Mouse (Mus musculus) layer of hippocampus, adult 8-10 months (tissue): ENCODE data around the gene 2410004B18Rik. TPM values are rescaled to one million over a fixed set of nuclear protein-coding genes. Genes with fewer than 3 reads are reported as not detected.
"Not testable (repeated sequence)": the region's sequence is repeated elsewhere in the genome, so short reads cannot be mapped to it uniquely, and the experiment has no call there.

Experiments
- DNase-seq, 2 experiments: peaks; one replicate each; pipeline ENCODE4 v3.0.0; 2022; ENCODE audit warnings: low spot score in 2 of 2
- total RNA-seq, 4 experiments: library from RNA; stranded (reverse); gene quantifications; 2 replicates each; pipeline ENCODE4 v1.2.4; 2022

Gene 2410004B18Rik
- total RNA-seq, 4 experiments from 2014 or later: 31.8 to 38.5 (median 33.2) TPM

DNA sequence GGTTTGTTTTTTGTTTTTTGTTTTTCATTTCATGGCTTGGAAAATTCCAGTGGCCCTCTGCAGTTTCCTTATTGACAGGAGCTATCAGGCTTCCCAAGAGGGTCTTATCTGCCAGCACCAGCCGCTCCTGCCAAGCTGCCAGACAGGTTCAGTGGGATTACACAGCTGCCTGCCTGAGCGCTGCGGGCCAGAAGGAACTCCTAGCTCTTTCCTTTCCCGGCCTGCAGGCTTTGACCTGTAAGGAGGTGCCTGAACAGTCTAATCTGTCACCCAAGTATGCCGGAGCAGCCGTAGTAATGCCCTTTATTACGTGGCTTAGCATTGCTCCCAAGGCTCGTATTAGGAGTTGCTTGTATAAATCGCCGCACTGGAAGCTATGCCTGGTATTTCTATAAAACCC lies 26.7 kb downstream of the 2410004B18Rik start:
- no peak for DNase-seq

DNA sequence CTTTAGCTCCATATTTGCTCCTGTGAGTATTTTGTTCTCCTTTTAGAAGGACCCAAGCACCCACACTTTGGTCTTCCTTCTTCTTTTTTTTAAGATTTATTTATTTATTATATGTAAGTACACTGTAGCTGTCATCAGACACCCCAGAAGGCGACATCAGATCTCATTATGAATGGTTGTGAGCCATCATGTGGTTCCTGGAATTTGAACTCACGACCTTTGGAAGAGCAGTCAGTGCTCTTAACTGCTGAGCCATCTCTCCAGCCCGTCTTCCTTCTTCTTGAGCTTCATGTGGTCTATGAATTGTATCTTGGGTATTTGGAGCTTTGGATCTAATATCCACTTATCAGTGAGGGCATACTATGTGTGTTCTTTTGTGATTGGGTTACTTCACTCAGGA lies 27.8 kb downstream of the 2410004B18Rik start:
- DNase-seq: not testable (repeated sequence)

DNA sequence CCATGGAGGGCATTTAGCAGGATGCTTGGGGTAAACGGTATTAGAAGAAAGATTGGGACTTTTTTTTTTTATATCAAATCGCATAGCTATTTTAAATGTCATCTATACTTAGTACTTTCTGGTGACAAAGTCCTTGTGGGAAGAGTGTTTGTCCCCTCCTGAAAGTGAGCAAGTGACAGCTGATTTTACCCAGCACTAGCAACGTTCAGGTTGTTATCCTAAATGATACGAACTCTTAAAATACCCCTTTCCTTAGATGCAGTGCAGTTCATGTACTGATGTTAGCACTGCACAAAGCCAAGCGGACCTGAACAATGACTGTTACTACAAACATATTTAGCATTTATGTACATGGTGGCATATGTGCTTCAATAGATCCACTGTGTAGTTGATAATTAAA lies 29.0 kb downstream of the 2410004B18Rik start:
- DNase-seq: no peak

DNA sequence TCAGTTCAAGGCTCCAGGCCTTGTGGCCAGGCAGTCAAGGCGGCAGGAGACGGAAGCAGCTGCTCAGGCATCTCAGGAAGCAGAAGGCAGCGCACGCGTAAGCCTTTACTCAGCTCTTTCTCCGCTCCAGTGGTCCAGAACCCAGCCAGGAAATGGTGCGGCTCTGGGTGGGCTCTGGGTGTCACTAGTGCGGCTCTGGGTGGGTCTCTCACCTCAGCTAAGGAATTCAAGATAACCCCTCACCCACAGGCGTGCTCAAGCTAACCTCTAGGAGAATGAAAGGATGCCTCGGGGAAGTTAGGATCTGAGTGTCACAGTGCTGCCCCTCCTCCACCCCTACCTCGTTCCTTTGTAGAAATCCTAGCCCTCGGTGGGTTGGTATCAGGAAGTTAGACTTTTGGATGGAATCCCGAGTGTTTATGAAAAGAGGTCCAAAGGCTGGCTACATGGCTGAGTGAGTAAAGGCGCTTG lies 31.3 kb downstream of the 2410004B18Rik start:
- no peak for DNase-seq

DNA sequence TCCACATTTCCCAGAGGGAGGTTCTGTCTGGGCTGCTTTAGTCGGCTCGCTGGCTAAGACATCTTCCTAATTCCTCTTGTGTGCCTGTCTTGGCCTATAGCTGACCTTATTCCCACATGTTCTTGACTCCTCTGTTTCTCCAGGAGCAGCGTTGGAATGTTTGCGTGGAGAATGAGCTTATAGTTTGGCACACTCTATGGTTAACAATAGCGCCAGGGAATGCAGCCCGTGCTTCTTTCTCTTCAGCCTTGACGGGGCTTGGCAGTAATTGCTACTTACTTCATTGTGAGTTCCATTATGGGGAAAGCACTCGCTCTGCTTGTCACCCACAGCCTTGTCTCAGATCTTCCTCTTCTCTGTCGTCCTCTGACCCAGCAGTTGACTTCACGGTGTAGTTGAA lies 33.7 kb downstream of the 2410004B18Rik start:
- no peak for DNase-seq

DNA sequence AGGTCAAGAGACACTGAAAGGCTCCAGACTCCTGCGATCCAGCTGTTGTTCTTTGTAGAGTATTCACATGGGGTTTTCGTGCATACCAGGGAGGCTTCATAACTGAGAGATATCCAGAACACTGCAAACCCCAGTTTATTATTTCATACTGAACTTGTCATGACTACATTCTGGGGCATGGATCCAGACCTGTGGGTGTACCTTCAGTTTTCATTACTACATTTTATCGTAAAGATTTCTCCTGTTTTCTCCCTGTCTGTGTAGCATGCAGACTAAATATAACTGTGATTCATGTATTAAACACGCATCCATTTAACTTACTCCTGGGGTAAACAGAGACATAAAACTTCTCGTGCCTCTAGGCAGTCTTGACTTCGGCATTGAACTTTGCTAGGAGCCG lies 37.2 kb downstream of the 2410004B18Rik start:
- DNase-seq: no peak

DNA sequence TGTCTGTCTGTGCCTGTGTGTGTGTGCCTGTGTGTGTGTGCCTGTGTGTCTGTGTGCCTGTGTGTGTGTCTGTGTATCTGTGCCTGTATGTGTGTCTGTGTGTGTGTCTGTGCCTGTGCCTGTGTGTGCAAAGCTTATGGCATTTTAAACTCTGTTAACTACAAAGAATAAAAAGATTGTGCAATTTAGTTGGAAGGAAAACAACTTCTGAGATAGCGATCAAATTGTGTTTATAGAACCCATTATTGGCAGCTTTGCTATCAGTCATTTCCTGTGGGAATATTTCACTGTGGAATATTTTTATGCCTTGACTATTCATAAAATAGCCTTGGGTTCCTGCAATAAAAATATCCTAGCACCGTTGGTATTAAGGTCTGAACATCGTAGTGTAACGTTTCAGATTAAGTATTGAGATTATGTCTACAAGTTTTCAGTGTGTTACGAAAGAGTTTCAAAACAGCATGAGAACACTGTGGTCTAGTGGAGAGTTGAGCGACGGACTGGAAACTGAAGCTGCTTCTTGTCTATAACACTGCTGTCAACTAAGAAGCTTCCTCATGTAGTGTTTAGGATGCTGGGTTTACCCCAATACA lies 47.6 kb downstream of the 2410004B18Rik start:
- DNase-seq: no peak

DNA sequence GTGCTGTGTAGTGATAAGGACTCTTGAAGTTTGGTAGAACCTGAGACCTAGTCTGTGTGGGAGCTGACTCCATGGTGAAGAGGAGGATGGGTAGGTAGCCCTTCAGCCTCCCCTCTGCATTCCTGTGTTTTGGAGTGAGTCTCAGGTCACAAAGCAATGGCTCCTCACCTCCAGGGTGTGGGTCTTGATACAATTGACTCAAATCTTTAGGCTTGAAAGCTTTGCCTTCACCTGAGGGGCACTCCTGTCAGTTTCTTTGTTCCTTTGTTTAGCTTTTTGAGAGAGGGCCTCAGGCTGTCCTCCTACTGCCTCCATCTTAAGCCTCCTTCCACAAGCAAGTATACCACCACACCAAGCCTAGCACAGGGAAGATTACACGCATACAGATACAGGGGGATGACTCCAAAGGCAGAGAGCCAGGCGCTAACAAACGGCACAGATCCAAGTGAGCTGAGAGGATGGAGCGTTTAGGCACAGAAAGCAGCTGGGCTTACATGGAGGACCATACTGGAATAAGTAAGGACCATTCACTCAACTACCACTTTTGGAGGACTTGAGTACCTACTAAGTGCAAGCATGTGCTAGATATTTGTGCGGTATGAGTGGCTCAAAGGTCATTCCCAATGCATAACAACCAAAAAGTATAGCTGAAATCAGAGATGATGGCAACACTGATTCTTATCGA lies 48.6 kb downstream of the 2410004B18Rik start:
- no peak for DNase-seq

DNA sequence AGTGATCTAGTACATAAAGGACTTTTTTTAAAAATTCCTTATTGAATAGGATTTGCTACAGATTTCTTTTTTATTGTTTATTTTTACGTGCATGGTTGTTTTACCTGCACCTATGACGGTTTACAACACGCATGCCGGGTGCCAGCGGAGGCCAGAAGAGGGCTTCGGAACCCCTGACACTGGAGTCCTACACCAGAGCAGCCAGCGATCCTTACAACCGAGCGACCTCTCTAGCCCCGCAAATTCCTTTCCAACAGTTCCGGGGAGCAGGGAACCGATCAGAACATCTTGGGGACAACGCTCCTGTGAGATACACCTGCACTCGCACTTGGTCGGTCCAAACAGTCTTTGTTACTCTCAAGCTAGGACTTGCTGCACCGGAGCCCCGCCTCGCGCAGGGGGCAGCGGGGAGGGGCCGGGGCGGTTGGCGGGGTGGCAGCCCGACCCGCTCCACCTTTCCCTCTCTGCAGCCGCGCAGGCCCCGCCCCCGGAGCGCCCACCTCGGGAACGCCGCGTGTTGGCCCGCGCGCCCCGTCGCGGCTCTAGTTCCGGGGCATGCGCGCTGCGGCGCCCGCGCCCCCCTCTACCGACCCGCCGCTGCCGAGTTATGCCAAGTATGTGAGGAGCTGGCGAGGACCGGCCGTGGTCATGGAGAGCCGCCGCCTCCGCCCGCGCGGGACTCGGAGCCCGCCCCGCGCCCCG lies 49.6 kb downstream of the 2410004B18Rik start, which contains the start of gene Syde2:
Gene Syde2 (plus strand): TSS at position 603 of the 702 bp plus-strand sequence.
- peak; percentile 32 to 44 for DNase-seq

DNA sequence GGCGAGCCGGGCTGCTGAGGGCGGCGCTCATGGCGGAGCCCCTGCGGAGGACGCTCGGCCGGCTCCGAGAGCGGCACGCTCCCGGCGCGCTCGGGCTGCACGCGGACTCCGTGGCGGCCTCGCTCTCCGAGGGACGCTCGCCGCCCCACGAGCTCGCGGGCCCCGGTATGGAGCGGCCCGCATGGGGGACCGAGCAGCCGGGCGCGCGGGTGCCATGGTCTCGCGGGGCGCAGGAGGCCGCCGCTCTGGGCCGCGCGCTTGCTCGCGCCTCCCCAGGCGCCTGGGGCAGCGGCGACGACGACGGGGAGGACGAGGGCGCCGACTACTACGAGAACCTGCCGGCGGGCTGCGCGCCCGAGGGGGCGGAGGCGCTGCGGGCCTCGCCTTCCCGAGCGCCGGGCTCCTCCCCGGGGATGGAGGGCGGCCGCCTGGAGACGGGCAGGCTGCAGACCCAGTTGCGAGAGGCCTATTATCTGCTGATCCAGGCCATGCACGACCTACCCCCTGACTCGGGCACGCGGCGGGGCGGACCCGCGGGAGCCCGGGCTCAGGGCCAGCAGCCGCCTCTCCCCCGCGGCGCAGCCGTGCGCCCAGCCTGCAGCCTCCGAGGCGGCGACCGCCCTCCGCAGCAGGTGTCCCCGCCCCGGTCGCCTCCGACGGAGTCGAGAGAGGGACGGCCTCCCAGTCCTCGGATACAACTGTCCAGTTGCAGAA lies 50.3 kb downstream of the 2410004B18Rik start:
- peak; percentile 42 to 45 for DNase-seq

DNA sequence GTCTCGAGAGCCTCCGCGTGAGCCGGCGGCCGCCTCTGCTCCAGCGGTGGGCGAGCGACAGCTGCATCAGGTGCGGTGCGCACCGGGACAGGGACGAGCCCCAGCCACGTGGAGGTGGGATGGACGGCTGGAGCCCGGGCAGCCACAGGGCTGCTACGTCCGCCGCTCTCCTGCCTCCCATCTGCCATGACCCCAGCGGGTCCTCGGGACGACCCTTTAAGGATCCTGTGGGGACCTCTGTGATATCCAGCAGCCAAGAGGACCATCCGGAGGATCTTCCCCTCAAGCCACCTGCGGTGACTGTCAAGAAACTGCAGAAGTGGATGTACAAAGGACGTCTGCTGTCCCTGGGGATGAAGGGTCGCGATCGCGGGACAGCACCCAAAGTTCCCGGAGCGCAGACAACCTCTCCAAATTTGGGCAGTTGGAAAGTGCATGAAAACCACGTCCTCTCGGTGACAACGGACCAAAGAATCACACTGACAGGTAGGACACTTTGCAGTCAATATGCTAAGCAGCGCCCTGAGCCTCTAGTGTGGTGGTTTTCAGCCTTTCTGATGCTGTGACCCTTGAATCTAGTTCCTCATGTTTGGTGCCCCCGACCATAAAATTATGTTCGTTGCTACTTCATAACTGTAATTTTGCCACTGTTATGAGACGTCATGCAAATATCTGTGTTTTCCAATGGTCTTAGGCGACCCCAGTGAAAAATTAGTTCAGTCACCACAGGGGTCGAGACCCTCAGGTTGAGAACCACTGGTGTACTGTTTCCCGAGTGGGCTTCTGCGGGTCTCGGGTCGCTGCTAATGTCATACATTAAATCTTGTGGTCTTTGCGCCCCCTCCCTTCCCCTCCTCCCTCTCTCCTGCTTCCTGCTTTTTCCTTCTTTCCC lies 51.1 kb downstream of the 2410004B18Rik start:
- DNase-seq: no peak

DNA sequence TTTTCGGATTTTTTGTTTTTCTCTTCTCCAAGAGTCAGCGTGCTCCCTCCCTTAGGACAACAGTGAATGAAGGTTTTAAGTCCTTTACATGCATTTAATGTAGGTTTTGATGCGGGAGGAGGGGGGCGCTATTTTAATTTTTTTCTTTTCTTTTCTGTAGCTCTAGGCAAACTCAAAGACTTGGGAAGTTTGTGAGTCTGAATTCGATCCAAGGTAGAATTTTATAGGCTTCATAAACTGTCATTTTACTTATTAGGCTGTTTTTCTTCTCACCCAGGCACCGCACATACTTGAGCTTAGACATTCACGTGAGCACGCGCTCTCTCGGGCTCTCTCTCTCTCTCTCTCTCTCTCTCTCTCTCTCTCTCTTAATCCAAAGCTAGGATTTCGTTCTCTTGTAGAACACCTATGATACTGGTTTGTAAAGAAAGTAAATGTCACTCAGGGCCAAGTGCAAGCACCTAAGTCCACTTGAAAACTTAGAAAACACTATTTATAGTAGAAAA lies 51.8 kb downstream of the 2410004B18Rik start:
- no peak for DNase-seq

DNA sequence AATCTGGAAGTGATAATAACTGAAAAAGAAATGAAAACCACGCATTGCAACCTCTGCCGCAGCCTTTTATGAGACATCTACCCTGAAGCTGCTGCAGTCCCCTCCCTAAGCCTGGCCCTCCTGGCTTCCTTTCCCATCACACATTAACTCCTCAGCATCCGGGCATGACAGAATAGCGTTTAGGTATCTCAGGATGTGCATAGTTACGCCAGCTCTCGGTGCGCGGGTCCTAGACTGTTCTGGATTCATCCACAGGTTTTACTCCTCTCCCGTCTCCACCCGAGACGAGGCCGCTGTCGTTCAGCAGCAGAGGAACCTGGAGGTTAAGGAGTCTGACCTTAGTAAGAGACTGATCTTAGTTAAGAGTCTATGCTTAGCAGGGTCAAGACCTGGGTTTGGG lies 53.3 kb downstream of the 2410004B18Rik start:
- DNase-seq: no peak

DNA sequence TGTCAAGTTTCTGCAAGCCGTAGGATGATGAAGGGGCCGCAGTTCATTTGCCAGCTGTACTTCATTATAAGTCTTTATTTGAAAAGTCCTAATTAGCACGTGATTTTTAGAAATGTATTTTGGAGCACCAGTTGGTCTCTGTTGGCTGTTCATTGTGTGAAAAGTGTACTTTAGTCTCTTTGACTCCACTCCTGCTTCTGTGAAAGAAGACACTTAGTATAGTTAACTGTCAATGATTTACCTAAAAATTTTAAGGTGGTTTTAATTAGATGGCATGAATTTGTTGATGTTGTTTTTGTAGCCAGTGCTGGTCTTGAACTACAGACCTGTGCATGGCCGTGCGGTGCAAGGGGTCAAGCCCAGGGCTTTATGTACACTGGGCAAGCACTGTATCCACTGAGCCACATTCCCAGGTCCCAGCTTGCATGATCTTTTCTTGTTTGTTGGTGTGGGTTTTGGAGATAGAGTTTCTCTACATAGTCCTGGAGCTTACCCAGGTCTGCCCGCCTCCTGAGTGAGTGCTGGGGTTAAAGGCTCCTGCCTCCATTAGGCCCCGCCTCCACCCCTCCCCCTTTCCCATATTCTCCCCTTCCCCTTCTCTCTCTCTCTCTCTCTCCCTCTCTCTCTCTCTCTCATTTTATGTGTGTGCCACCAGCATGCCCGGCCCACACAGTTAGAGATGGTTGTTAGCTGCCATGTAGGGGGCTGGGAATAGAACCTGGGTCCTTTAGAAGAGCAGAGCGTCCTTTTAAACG lies 54.3 kb downstream of the 2410004B18Rik start:
- no peak for DNase-seq

DNA sequence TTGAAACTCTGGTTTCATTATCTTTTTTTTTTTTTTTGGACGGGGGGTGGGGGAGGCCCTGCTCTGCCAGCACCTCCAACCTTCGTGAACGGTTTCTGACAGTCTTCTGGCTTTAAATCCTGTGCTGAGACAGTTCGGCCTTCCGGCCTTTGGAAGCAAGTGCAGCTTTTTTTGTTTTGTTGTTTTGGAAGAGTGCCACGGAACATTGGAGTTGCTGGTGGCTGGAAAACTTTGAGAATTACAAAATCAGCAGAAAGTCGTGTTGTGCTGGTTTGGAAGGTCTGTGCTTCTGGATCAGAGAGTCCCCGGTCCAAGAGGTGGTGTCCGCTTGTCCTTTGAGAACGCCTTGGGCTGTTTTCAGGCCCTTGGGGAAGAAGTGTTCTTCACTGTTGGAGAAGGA lies 55.0 kb downstream of the 2410004B18Rik start:
- no peak for DNase-seq

DNA sequence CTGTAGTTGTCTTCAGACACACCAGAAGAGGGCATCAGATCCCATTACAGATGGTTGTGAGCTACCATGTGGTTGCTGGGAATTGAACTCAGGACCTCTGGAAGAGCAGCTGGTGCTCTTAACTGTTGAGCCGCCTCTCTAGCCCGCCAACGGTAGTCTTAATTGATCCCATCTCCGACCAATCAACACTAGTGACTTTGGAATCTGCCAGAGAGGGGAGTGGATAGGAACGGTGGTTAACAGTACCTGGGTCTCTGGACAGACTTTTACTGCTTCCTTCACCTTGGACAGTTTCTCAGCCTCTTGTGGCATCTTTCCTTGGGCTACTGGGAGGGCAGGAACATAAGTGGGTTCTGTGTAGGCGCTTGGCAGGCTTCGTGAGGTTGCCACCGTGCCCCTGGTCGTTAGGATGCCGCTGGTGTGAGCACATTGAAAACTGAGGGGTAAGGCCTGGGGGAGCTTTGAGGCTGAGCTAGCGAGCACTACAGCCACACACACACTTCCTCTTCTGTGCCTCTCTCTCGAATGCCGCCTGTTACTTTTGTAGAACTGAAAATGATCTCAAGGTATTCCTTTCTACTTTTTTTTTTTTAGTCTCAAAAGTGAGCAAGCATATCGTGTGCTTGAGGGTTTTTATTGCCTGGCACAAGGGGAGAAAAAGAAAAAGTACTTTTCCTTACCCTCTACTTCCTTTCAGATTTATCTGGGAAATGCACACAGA lies 55.8 kb downstream of the 2410004B18Rik start:
- no peak for DNase-seq
